Mouse (Mus musculus) limb, embryonic 14.5 days (tissue): Measurements from ENCODE around the gene Tifa. TPM values are rescaled to one million over a fixed set of nuclear protein-coding genes. Genes with fewer than 3 reads are reported as not detected.
A peak's percentile ranks its signal among the peaks of the same experiment; 100 is the strongest.

Experiments used
- ATAC-seq: fragments of 200-750 bp; cut with Nextera tagmentation; 2 replicates; pipeline ENCODE4 v1.8.0; 2017; ENCODE audit warnings: low read depth, moderate number of reproducible peaks, moderate TSS enrichment; ENCODE audit not compliant: low FRiP score
- DNase-seq: peaks from one replicate; pipeline ENCODE4 v3.0.0-alpha.2; 2015; ENCODE audit warnings: low spot score
- H3K27ac ChIP-seq: fragments of 300-500 bp; sonication (generic); replicated peaks from 2 replicates; pipeline ENCODE4 v1.5.1; 2014; ENCODE audit warnings: low read depth, mild to moderate bottlenecking, low read length, moderate library complexity, mixed read lengths
- H3K27me3 ChIP-seq: fragments of 300-500 bp; sonication (generic); 2 replicates; pipeline ENCODE4 v1.6.1; 2014; ENCODE audit warnings: low read length, mixed read lengths; ENCODE audit not compliant: control insufficient read depth, insufficient read depth
- H3K36me3 ChIP-seq: fragments of 300-500 bp; sonication (generic); 2 replicates; pipeline ENCODE4 v1.6.1; 2014; ENCODE audit warnings: mild to moderate bottlenecking, low read length, moderate library complexity, mixed read lengths; ENCODE audit not compliant: control insufficient read depth, insufficient read depth
- H3K4me1 ChIP-seq: fragments of 300-500 bp; sonication (generic); 2 replicates; pipeline ENCODE4 v1.6.1; 2014; ENCODE audit warnings: antibody characterized with exemption, low read length, mixed read lengths; ENCODE audit not compliant: control insufficient read depth, insufficient read depth
- H3K4me2 ChIP-seq: fragments of 300-500 bp; sonication (generic); replicated peaks from 2 replicates; pipeline ENCODE4 v1.6.1; 2014; ENCODE audit warnings: low read depth, mild to moderate bottlenecking, low read length, moderate library complexity; ENCODE audit not compliant: severe bottlenecking
- H3K4me3 ChIP-seq: fragments of 300-500 bp; sonication (generic); replicated peaks from 2 replicates; pipeline ENCODE4 v1.5.1; 2014; ENCODE audit warnings: low read length
- H3K9ac ChIP-seq: fragments of 300-500 bp; sonication (generic); 2 replicates; pipeline ENCODE4 v1.6.1; 2014; ENCODE audit warnings: mild to moderate bottlenecking, low read depth, low read length, moderate library complexity; ENCODE audit not compliant: severe bottlenecking
- H3K9me3 ChIP-seq: fragments of 300-500 bp; sonication (generic); 2 replicates; pipeline ENCODE4 v1.6.1; 2016; ENCODE audit warnings: low read length; ENCODE audit not compliant: control insufficient read depth
- POLR2A ChIP-seq: fragments of 200-500 bp; IDR thresholded peaks from 2 replicates; pipeline ENCODE4 v1.8.0; 2012; ENCODE audit warnings: inconsistent platforms, mild to moderate bottlenecking, moderate library complexity, borderline replicate concordance; ENCODE audit not compliant: insufficient read depth, insufficient read length; ENCODE audit errors: extremely low read depth
- WGBS: fragments of 180-500 bp; shearing (Covaris S2); extraction: QIAGEN DNeasy Blood & Tissue Kit; methylation state at CpG from one replicate; pipeline ENCODE4 v1.1.7; 2014; 5-methylcytosine and 5-hydroxymethylcytosine counted together
- polyA plus RNA-seq, 2 experiments: library from polyadenylated mRNA; depleted of rRNA in 1 of 2; stranded (reverse) in 1 of 2; unstranded in 1 of 2; fragments of >200 nt; fragmentation: Nextera tagmentation in 1 of 2; extraction: Ambion mirVana in 1 of 2; gene quantifications; 2 replicates each; pipeline versions ENCODE4 v1.2.1 to v1.2.3; 2012 to 2014

Tifa gene
- polyA plus RNA-seq, 2 experiments, result 2.2 to 3.8 TPM

GRCm38 (mm10) chr3:127817120-127817683 lies 27.6 kb downstream of the Tifa start:
- Histone ChIP-seq H3K27me3 (no peaks in the 10 kb centered on the region), H3K4me3 (no peak overlapping the region), H3K36me3 (peaks cover 37% of the 10 kb centered on the region), H3K9ac (no peak overlapping the region), H3K4me1 (peaks cover 8% of the 10 kb centered on the region), H3K9me3 (no peaks in the 10 kb centered on the region), H3K27ac (no peak overlapping the region), H3K4me2 (no peak overlapping the region)
- DNase-seq (no peak), ATAC-seq (peak; percentile 44; the same call in 1 of the 2 replicates)
- WGBS, result 37% methylated on average over 7 of the region's 7 CpGs
- TF ChIP-seq POLR2A, result no peak

GRCm38 (mm10) chr3:127818694-127819663 lies 29.4 kb downstream of the Tifa start:
- no peaks in the 10 kb centered on the region for H3K27me3 ChIP-seq
- no peak for DNase-seq
- WGBS, result 43% methylated on average over 11 of the region's 11 CpGs
- no peak for TF ChIP-seq POLR2A
- H3K4me2 ChIP-seq, result no peak overlapping the region
- H3K4me1 ChIP-seq, result peaks cover 8% of the 10 kb centered on the region
- no peak overlapping the region for H3K9ac ChIP-seq
- no peaks in the 10 kb centered on the region for H3K9me3 ChIP-seq
- no peak overlapping the region for H3K27ac ChIP-seq
- peaks cover 22% of the 10 kb centered on the region for H3K36me3 ChIP-seq
- ATAC-seq, result no peak
- H3K4me3 ChIP-seq, result no peak overlapping the region

- Histone ChIP-seq H3K27ac (no peak overlapping the region), H3K36me3 (peaks cover 20% of the 10 kb centered on the region), H3K27me3 (no peaks in the 10 kb centered on the region), H3K4me2 (no peak overlapping the region), H3K4me3 (no peak overlapping the region), H3K4me1 (peaks cover 12% of the 10 kb centered on the region), H3K9ac (no peak overlapping the region), H3K9me3 (no peaks in the 10 kb centered on the region)
- TF ChIP-seq POLR2A, result no peak
- no peak for ATAC-seq
- DNase-seq, result no peak
- 89% methylated on average over 1 of the region's 1 CpGs for WGBS
Observed at GRCm38 (mm10) chr3:127820400-127820799, 30.8 kb downstream of the Tifa start.

GRCm38 (mm10) chr3:127821209-127821608 lies 31.6 kb downstream of the Tifa start:
- no peak overlapping the region for H3K4me2 ChIP-seq
- WGBS, result 76% methylated on average over 5 of the region's 5 CpGs
- peaks cover 12% of the 10 kb centered on the region for H3K4me1 ChIP-seq
- ATAC-seq, result no peak
- no peak overlapping the region for H3K9ac ChIP-seq
- H3K4me3 ChIP-seq, result no peak overlapping the region
- H3K36me3 ChIP-seq, result peaks cover 18% of the 10 kb centered on the region
- no peaks in the 10 kb centered on the region for H3K9me3 ChIP-seq
- H3K27me3 ChIP-seq, result no peaks in the 10 kb centered on the region
- DNase-seq, result no peak
- TF ChIP-seq POLR2A, result no peak
- no peak overlapping the region for H3K27ac ChIP-seq
